Mouse (Mus musculus) heart, postnatal 0 days (tissue): ENCODE data around the gene Flt1. TPM values are rescaled to one million over a fixed set of nuclear protein-coding genes. Genes with fewer than 3 reads are reported as not detected.
A peak's percentile ranks its signal among the peaks of the same experiment; 100 is the strongest.

Experiments
- ATAC-seq: fragments of 200-750 bp; cut with Nextera tagmentation; 2 replicates; pipeline ENCODE4 v1.8.0; 2017; ENCODE audit warnings: low read depth, moderate number of reproducible peaks, moderate library complexity; ENCODE audit not compliant: insufficient read depth
- DNase-seq: peaks from one replicate; pipeline ENCODE4 v3.0.0-alpha.2; 2016; ENCODE audit warnings: low spot score
- H3K27ac ChIP-seq: fragments of 300-500 bp; sonication (generic); 2 replicates; pipeline ENCODE4 v1.5.1; 2014; ENCODE audit warnings: low read depth, mild to moderate bottlenecking
- H3K27me3 ChIP-seq: fragments of 300-500 bp; sonication (generic); 2 replicates; pipeline ENCODE4 v1.6.1; 2014; ENCODE audit warnings: low read length, mixed read lengths; ENCODE audit not compliant: control insufficient read depth, insufficient read depth
- H3K36me3 ChIP-seq: fragments of 300-500 bp; sonication (generic); replicated peaks from 2 replicates; pipeline ENCODE4 v1.6.1; 2014; ENCODE audit warnings: low read length, mixed read lengths; ENCODE audit not compliant: control insufficient read depth, insufficient read depth
- H3K4me1 ChIP-seq: fragments of 300-500 bp; sonication (generic); 2 replicates; pipeline ENCODE4 v1.6.1; 2014; ENCODE audit warnings: antibody characterized with exemption; ENCODE audit not compliant: control insufficient read depth, insufficient read depth
- H3K4me2 ChIP-seq: fragments of 300-500 bp; sonication (generic); 2 replicates; pipeline ENCODE4 v1.6.1; 2014; ENCODE audit warnings: low read depth, mild to moderate bottlenecking, low read length, moderate library complexity
- H3K4me3 ChIP-seq: fragments of 300-500 bp; sonication (generic); 2 replicates; pipeline ENCODE4 v1.5.1; 2014; ENCODE audit warnings: low read depth, low read length
- H3K9ac ChIP-seq: fragments of 300-500 bp; sonication (generic); replicated peaks from 2 replicates; pipeline ENCODE4 v1.6.1; 2014; ENCODE audit warnings: low read depth, low read length, mixed read lengths
- H3K9me3 ChIP-seq: fragments of 300-500 bp; sonication (generic); replicated peaks from 2 replicates; pipeline ENCODE4 v1.6.1; 2016; ENCODE audit warnings: low read length; ENCODE audit not compliant: control insufficient read depth
- CTCF ChIP-seq: IDR thresholded peaks from 2 replicates; pipeline ENCODE4 v1.5.1; 2016; ENCODE audit warnings: antibody characterized with exemption, control low read depth, low read depth
- EP300 ChIP-seq: IDR thresholded peaks from 2 replicates; pipeline ENCODE4 v1.6.1; 2016; ENCODE audit warnings: antibody characterized with exemption, low read depth
- WGBS: fragments of 180-500 bp; shearing (Covaris S2); extraction: QIAGEN DNeasy Blood & Tissue Kit; methylation state at CpG from one replicate; pipeline ENCODE4 v1.1.7; 2014; 5-methylcytosine and 5-hydroxymethylcytosine counted together
- polyA plus RNA-seq: library from polyadenylated mRNA; unstranded; fragments of >200 nt; fragmentation: Nextera tagmentation; extraction: Ambion mirVana; gene quantifications from 2 replicates; pipeline ENCODE4 v1.2.1, GENCODE M21; 2015
- total RNA-seq: library from RNA; depleted of rRNA; stranded (reverse); fragments of >200 nt; gene quantifications from 2 replicates; pipeline ENCODE4 v1.2.3, GENCODE M21; 2014; ENCODE audit warnings: low replicate concordance

Flt1 gene
- total and polyA plus RNA-seq, 2 experiments from 2014 or later, result 11.8 to 39.1 TPM

DNA sequence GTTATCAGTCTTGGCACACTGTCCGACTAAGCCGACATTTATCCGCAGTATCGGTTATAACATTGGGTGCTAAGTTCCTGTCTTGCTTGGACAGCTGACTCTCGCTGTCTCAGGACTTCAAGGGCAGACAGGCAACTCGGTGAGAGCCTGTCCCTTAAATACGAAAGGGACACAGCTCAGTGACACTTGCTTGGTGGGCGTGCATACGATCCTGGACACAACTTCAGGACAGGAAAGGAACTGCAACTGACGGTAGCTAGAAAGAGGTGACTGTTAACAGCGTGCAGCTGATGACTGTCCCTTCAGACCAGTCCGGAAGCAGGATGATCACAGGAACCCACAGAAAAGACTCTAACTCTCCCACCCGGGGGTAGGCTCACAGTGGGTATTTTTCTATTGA lies 27.8 kb downstream of the Flt1 start:
- no peak for ATAC-seq
- H3K4me1 ChIP-seq, result no peaks in the 10 kb centered on the region
- peak overlapping the region; percentile 5; the same call in 1 of the 2 replicates for H3K4me3 ChIP-seq
- H3K27me3 ChIP-seq, result no peaks in the 10 kb centered on the region
- peaks cover 17% of the 10 kb centered on the region for H3K36me3 ChIP-seq
- peak; percentile 33 for DNase-seq
- H3K4me2 ChIP-seq, result peak overlapping the region; percentile 32
- WGBS, result 30% methylated on average over 13 of the region's 13 CpGs
- TF ChIP-seq CTCF, result peak; percentile 47
- TF ChIP-seq EP300, result no peak
- H3K27ac ChIP-seq, result no peak overlapping the region
- H3K9ac ChIP-seq, result no peak overlapping the region
- no peaks in the 10 kb centered on the region for H3K9me3 ChIP-seq

DNA sequence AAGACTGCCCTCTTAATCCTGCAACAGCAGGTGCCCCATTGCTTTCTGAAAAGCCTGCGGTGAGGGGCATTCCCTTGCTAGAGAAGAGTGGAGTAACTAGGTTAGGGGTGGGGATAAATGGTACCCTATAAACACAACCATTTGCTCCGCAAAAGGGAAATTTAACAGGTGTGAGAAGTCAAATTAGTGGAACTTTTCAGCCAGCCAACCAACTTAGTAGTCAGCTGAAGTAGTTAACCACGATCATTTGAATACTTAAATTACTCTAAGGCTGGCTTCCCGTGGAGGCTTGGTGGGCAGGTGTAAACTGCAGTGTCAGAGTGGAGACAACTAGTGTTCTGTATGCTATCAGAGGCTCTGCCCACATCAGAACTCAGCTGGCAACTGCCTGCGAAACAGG lies 28.6 kb downstream of the Flt1 start:
- WGBS, result 53% methylated on average over 5 of the region's 5 CpGs
- Histone ChIP-seq H3K9me3 (no peaks in the 10 kb centered on the region), H3K4me3 (no peak overlapping the region), H3K27ac (no peak overlapping the region), H3K36me3 (peaks cover 18% of the 10 kb centered on the region), H3K27me3 (no peaks in the 10 kb centered on the region), H3K9ac (no peak overlapping the region), H3K4me1 (no peaks in the 10 kb centered on the region), H3K4me2 (no peak overlapping the region)
- TF ChIP-seq EP300 (no peak), CTCF (no peak)
- DNase-seq (no peak), ATAC-seq (no peak)

DNA sequence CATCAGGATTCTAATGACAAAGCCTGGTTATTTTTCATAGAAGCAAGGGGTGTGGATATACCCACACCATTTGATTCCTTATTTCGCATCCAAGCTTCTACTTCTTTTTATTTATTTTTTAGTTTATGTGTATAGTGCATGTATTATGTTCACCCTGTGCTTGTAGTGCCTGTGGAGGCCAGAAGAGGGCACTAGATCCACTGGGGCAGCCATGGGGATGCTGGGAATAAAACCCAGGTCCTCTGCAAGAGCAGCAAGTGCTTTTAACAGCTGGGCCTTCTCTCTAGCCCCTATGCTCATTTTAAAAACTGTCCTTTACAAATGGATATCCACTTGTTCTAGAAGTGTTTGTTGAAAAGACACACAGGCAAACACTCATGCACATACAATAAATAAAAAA lies 33.2 kb downstream of the Flt1 start:
- Histone ChIP-seq H3K4me2 (no peak overlapping the region), H3K27me3 (no peaks in the 10 kb centered on the region), H3K4me1 (no peaks in the 10 kb centered on the region), H3K27ac (no peak overlapping the region), H3K36me3 (peaks cover 14% of the 10 kb centered on the region), H3K9me3 (no peaks in the 10 kb centered on the region), H3K9ac (no peak overlapping the region), H3K4me3 (no peak overlapping the region)
- DNase-seq, result no peak
- ATAC-seq, result no peak
- WGBS, result 73% methylated on average over 1 of the region's 1 CpGs
- no peak for TF ChIP-seq EP300
- TF ChIP-seq CTCF, result no peak

DNA sequence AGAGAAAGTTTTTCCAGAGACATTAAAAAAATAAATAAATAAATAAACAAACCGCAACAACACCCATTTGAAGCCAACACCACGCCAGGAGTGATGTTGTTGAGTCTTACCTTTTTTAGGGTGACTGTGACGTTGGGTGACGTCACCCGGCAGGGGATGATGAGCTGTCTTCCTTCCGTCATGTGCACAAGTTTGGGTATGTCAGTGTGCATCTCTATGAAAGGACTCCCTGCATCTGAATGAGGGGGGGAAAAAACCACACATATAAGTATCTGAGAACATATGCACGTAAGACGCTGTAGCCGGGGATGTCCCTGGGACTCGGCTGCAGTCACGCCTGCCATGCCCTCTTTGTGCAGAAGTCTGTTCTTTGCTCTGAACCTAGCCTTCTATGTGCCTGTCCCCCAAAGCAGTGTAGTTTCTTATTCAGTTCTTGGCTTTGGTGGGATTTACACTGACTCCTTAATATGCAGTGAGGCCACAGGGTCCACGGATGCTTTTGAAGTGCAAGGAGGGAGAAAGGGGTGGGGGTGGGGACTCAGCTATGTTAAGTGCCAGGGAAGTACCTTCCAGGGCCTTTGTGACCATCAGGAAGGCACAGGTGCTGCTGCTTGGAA lies 42.0 kb downstream of the Flt1 start:
- TF ChIP-seq CTCF (no peak), EP300 (no peak)
- 85% methylated on average over 12 of the region's 12 CpGs for WGBS
- Histone ChIP-seq H3K4me2 (no peak overlapping the region), H3K36me3 (no peaks in the 10 kb centered on the region), H3K27ac (no peak overlapping the region), H3K4me3 (no peak overlapping the region), H3K9me3 (no peaks in the 10 kb centered on the region), H3K27me3 (no peaks in the 10 kb centered on the region), H3K9ac (no peak overlapping the region), H3K4me1 (no peaks in the 10 kb centered on the region)
- DNase-seq (no peak), ATAC-seq (no peak)

DNA sequence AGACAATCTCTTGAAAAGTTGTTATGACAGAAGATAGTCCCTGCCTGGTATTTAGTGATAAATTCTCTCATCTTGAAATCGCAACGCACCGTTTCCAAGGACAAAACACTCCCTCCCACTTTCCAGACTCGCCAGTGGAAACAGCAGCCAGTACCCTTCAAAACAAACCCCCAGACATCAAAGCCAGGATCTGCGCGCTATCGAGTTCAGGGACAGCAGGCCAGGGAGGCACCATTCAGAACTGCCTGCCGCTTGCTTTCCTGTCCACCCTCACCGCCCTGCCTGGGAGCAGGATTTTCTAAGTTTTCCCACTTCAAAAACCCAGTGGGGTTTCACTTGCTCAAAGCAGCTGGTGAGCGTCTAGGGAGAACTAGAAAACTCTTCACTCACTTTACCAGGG lies 44.6 kb downstream of the Flt1 start:
- peak overlapping the region; percentile 20; the same call in 1 of the 2 replicates for H3K4me2 ChIP-seq
- no peaks in the 10 kb centered on the region for H3K36me3 ChIP-seq
- ATAC-seq, result no peak
- no peaks in the 10 kb centered on the region for H3K9me3 ChIP-seq
- TF ChIP-seq EP300, result no peak
- TF ChIP-seq CTCF, result no peak
- WGBS, result 17% methylated on average over 10 of the region's 10 CpGs
- no peak overlapping the region for H3K4me3 ChIP-seq
- H3K4me1 ChIP-seq, result no peaks in the 10 kb centered on the region
- no peak overlapping the region for H3K9ac ChIP-seq
- no peak for DNase-seq
- H3K27me3 ChIP-seq, result no peaks in the 10 kb centered on the region
- H3K27ac ChIP-seq, result no peak overlapping the region

DNA sequence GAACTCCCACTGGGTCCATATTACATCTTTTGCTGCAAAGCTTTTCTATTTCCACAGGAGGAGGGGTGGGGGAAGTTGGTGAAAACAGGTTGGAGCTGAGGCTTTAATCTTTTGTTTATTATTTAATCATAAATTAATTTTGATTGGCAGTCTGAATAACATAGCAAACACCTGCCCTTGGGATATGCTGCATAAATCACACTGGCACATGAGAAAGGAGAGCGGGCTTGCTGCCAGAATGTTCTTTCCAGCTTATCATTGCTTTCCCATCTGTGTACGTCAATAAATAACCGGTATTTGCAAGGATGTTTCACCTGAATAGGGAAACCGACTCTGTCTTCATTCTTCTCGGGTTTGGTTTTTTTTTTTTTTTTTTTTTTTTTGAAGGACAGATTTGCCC lies 45.1 kb downstream of the Flt1 start:
- Histone ChIP-seq H3K9ac (no peak overlapping the region), H3K4me1 (no peaks in the 10 kb centered on the region), H3K4me2 (no peak overlapping the region), H3K27me3 (no peaks in the 10 kb centered on the region), H3K4me3 (no peak overlapping the region), H3K27ac (no peak overlapping the region), H3K36me3 (0 out of 2 replicates have a peak, but pooled peaks cover 5% of the 10 kb centered on the region), H3K9me3 (no peaks in the 10 kb centered on the region)
- ATAC-seq, result no peak
- 63% methylated on average over 5 of the region's 5 CpGs for WGBS
- TF ChIP-seq CTCF, result no peak
- no peak for TF ChIP-seq EP300
- DNase-seq, result no peak
